Mouse (Mus musculus): Measurements from ENCODE around the gene Fhl4. TPM values are rescaled to one million over a fixed set of nuclear protein-coding genes. Genes with fewer than 3 reads are reported as not detected.

The Fhl4 gene
- polyA plus RNA-seq, 1 experiment = not detected

DNA sequence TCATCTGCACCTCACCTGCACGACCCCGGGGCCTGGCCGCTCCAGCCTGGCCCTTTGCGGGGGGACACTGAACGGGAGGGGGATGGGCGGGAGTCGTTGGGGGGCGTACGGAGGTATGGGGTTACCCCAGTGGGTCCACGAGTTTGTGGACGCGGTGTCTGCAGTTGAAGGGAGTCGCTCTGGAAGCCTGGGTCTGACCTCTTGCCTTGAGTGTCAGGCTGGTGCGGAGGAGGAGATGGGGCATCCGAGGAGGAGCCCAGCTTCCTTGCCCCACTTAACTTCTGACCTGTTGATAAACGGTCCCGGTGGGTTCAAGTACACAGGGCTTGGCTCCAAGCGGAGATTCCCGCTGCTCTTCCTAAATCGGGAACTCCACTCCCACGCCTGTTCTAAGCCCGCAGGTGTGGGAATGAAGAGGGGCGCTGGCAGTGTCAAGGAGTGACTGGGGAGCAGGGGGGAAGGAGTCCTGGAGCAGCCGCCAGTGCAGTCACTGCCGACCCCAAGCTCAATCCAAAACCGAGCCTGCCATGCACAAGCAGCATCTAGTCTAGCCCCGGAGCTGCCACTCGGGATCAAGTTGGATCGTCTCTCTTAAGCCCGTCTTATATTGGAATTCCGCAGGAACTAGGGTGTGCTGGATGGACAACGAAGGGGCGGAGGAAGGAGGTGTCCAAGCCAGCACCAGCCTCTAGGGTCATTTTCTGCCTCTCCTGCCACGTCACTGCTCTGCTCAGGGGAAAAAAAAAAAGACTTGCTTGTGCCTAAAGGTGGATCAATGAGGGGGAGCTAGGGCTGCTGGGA lies 990 bp upstream of the Fhl4 start:
- no peaks in the 10 kb centered on the region for H3K27me3 ChIP-seq (replicated peaks)
- no peak for TF ChIP-seq GATA1 (IDR thresholded peaks at IDR 0.05; ENCODE audit: borderline replicate concordance, low read length)

DNA sequence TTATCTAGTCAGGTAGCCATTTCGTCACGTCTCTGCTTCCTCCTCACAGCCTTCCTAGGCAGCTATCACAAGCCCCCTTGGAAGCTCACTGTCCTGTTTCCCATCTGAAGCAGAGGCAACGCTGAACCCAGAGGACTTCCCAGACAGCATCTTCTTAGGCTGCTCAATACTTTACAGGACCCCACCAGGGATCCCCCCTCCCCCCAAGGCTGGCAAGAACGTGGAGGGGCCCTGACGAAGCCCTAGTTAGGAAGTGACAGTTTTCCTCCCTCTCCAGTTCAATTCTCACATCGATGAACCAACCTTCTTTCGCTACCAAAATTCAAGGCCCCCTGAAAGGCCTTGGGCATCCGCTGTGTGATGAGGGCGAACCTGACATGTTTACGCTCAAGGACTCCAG lies 454 bp downstream of the Fhl4 start:
- Histone ChIP-seq H3K9me3 (no peaks in the 10 kb centered on the region), H3K27me3 (replicated peaks) (no peaks in the 10 kb centered on the region), H3K4me3 (replicated peaks) (peak overlapping the region; percentile 93), H3K4me1 (peaks cover 21% of the 10 kb centered on the region), H3K36me3 (replicated peaks; ENCODE audit: low read length) (no peaks in the 10 kb centered on the region)
- TF ChIP-seq FLI1 (IDR thresholded peaks at IDR 0.05; ENCODE audit: low read length) = no peak
- TF ChIP-seq GATA1 (IDR thresholded peaks at IDR 0.05; ENCODE audit: borderline replicate concordance, low read length) = no peak

More for the DNA sequence above, 990 bp upstream of the Fhl4 start:
- Histone ChIP-seq H3K36me3 (replicated peaks; ENCODE audit: low read length) (no peaks in the 10 kb centered on the region), H3K9me3 (no peaks in the 10 kb centered on the region), H3K4me3 (replicated peaks) (peak overlapping the region; percentile 93), H3K4me1 (peaks cover 21% of the 10 kb centered on the region)

DNA sequence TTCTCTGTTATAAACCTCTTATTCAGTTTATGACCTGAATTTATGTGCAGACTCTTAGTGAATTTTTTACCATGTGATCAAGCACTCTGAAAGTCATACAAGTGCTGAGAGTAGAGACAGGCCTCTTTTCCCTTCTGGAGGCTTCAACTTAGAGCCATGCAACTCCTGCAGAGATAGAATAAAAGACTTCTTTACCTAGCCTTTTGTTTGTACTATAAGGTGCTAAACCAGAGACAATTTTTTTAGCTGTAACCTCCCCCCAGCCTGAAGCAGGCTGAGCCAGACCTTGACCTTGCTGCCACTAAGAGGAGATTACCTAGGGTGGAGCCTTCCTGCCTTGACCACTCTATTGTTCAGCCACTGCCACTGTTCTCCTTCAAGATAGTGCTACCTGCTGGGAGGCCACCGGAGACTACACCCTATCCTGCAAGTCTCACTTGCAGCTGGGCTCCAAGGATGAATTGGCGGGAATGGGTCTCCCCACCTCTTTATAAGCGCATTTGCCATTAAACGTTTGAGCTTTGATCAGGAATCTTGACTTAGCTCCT lies 30.6 kb downstream of the Fhl4 start:
- Histone ChIP-seq H3K9me3 (peaks cover 25% of the 10 kb centered on the region), H3K4me3 (replicated peaks) (no peak overlapping the region), H3K36me3 (replicated peaks; ENCODE audit: low read length) (no peaks in the 10 kb centered on the region), H3K4me1 (no peaks in the 10 kb centered on the region), H3K27me3 (replicated peaks) (peaks cover 1% of the 10 kb centered on the region)
- TF ChIP-seq FLI1 (IDR thresholded peaks at IDR 0.05; ENCODE audit: low read length) (no peak), GATA1 (IDR thresholded peaks at IDR 0.05; ENCODE audit: borderline replicate concordance, low read length) (no peak)

DNA sequence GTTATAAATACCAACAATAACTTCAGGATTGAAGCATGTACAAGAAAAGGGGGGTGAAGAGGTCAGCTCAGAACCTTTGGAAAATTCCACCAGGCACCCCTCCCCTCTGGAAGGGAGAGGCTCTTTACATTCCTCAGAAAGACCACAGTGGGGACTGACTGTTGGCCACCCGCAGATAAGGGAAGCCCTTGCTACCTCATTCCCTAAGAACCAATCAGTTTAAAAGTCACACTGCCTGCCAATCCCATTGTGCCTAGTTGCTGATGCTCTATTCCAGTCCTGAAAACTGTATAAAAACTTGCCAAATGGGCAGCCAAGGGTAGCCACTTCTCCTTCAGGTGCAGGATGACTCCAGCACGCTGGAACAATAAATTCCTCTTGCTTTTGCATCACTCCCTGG lies 47.4 kb downstream of the Fhl4 start:
- no peaks in the 10 kb centered on the region for H3K4me1 ChIP-seq
- H3K4me3 ChIP-seq (replicated peaks) = no peak overlapping the region

DNA sequence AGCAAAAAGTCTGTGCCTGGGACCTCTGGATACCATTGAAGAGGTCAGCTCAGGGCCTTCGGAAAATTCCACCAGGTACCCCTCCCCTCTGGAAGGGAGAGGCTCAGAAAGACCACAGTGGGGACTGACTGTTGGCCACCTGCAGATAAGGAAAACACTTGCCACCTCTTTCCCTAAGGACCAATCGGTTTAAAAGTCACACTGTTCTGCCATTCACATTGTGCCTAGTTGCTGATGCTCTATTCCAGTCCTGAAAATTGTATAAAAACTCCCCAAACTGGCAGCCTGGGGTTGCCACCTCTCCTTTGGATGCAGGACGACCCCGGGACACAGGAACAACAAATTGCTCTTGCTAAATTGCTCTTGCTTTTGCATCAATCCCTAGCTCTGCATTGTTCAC lies 49.8 kb downstream of the Fhl4 start:
- no peak for TF ChIP-seq FLI1 (IDR thresholded peaks at IDR 0.05; ENCODE audit: low read length)
- no peak for TF ChIP-seq GATA1 (IDR thresholded peaks at IDR 0.05; ENCODE audit: borderline replicate concordance, low read length)
- H3K27me3 ChIP-seq (replicated peaks) = peaks cover 11% of the 10 kb centered on the region
- no peak overlapping the region for H3K4me3 ChIP-seq (replicated peaks)

More for the DNA sequence above, 47.4 kb downstream of the Fhl4 start:
- no peak for TF ChIP-seq GATA1 (IDR thresholded peaks at IDR 0.05; ENCODE audit: borderline replicate concordance, low read length)
- TF ChIP-seq FLI1 (IDR thresholded peaks at IDR 0.05; ENCODE audit: low read length) = no peak
- H3K27me3 ChIP-seq (replicated peaks) = peaks cover 18% of the 10 kb centered on the region
- peaks cover 6% of the 10 kb centered on the region; the same call in 1 of the 2 replicates for H3K9me3 ChIP-seq
- no peaks in the 10 kb centered on the region for H3K36me3 ChIP-seq (replicated peaks; ENCODE audit: low read length)

DNA sequence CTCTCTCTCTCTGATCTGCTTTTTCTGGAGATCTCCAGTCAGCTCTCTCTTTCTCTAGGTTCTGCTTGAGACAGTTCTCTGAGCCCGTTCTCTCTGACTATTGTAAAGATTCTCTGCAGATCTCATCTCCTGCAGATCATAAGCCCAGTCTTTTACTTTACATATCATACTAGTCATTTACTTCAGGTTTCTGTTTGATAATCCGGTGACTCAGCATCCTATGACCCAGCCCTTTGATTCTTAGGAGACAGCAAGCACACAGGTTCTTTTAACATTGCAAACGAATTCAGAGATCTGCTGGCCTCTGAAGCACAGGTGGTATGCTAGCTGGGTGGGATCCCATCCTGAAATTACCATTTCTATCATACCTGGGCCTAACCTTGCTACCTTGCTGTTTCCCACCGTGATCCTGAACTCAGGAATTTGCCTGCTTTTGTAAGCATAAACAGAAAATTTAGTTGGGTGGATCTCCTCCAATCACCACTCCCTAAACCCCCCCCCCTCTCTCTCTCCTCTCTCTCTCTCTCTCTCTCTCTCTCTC lies 51.6 kb downstream of the Fhl4 start:
- Histone ChIP-seq H3K36me3 (replicated peaks; ENCODE audit: low read length) (no peaks in the 10 kb centered on the region), H3K9me3 (peaks cover 15% of the 10 kb centered on the region), H3K4me3 (replicated peaks) (no peak overlapping the region), H3K27me3 (replicated peaks) (peaks cover 11% of the 10 kb centered on the region), H3K4me1 (no peaks in the 10 kb centered on the region)
- no peak for TF ChIP-seq GATA1 (IDR thresholded peaks at IDR 0.05; ENCODE audit: borderline replicate concordance, low read length)
- no peak for TF ChIP-seq FLI1 (IDR thresholded peaks at IDR 0.05; ENCODE audit: low read length)

More for the DNA sequence above, 49.8 kb downstream of the Fhl4 start:
- Histone ChIP-seq H3K9me3 (peaks cover 15% of the 10 kb centered on the region), H3K4me1 (no peaks in the 10 kb centered on the region), H3K36me3 (replicated peaks; ENCODE audit: low read length) (no peaks in the 10 kb centered on the region)

DNA sequence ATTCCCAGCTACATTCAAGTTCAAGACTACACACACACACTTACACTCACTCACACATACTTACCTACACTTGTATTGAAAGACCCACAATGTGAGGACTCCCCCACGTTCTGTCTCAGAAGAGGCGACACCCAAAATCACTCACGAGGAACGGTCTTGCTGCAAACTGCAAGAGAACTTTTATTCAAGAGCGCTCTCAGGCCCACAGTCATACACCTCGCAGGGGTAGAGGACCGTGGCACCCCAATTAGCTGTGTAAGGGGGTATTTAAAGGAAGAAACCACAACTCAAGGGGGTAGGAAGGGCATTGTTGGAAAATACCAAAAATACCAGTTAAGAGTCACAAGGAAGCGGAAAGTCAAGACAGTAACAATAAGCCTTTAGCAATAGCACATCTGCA lies 54.3 kb downstream of the Fhl4 start:
- Histone ChIP-seq H3K36me3 (replicated peaks; ENCODE audit: low read length) (no peaks in the 10 kb centered on the region), H3K9me3 (peaks cover 9% of the 10 kb centered on the region), H3K27me3 (replicated peaks) (peaks cover 9% of the 10 kb centered on the region), H3K4me3 (replicated peaks) (no peak overlapping the region), H3K4me1 (peaks cover 12% of the 10 kb centered on the region)
- no peak for TF ChIP-seq GATA1 (IDR thresholded peaks at IDR 0.05; ENCODE audit: borderline replicate concordance, low read length)
- no peak for TF ChIP-seq FLI1 (IDR thresholded peaks at IDR 0.05; ENCODE audit: low read length)

DNA sequence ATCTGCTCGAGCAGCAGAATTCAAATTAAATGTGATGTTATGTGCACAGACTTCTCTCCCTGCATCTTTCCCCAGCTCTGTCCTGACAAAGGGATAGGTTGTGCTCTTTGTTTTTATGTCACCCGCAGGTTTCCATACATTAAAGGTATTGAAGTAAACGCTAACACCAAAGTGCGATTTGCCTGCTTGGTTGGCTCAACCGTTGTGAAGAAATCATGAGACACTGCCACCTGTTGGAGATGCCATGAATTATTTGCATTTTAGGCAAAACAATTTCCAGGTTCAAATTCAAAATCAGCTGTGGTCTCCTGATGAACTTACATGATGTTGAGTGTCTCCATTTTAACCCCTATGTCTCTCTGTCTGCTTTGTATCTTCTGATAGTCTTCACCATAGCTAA lies 55.7 kb downstream of the Fhl4 start:
- Histone ChIP-seq H3K9me3 (peaks cover 9% of the 10 kb centered on the region), H3K4me1 (peaks cover 12% of the 10 kb centered on the region), H3K4me3 (replicated peaks) (no peak overlapping the region), H3K36me3 (replicated peaks; ENCODE audit: low read length) (no peaks in the 10 kb centered on the region), H3K27me3 (replicated peaks) (peaks cover 14% of the 10 kb centered on the region)
- TF ChIP-seq GATA1 (IDR thresholded peaks at IDR 0.05; ENCODE audit: borderline replicate concordance, low read length) (no peak), FLI1 (IDR thresholded peaks at IDR 0.05; ENCODE audit: low read length) (no peak)

Other genes starting within 250 kb of the Fhl4 start
- gene Ric8b, start 184.9 kb downstream of the Fhl4 start, polyA plus RNA-seq (2012; ENCODE audit: insufficient read depth, low replicate concordance) = 2.3 and 2.9 TPM in 2 replicates
- 9.4 and 9.7 TPM in 2 replicates for gene Tmem263, start 132 bp upstream of the Fhl4 start, polyA plus RNA-seq (2012; ENCODE audit: insufficient read depth, low replicate concordance)
- gene Mterf2, start 25.5 kb upstream of the Fhl4 start, polyA plus RNA-seq (2012; ENCODE audit: insufficient read depth, low replicate concordance) = 0.46 TPM in 1 of 2 replicates, not detected in the other
- 12.2 and 34.3 TPM in 2 replicates for gene Cry1, start 82.6 kb upstream of the Fhl4 start, polyA plus RNA-seq (2012; ENCODE audit: insufficient read depth, low replicate concordance)

All from megakaryocyte, embryonic 14.5 days (primary cell).